ENCODE assay signal across 1 mouse cellular context in genomic region chr5:135568698-135569097, GRCm38 (mm10).
TF ChIP-seq lines count a peak whose summit lies in the region.

No protein-coding gene starts in this region.

TF ChIP-seq in CH12.LX, 34 proteins besides CTCF, POLR2A, EP300 and RAD21:
- TF ChIP-seq UBTF (IDR thresholded peaks at IDR 0.05; ENCODE audit: low read depth, low read length) = no peak
- TF ChIP-seq GABPA (IDR thresholded peaks at IDR 0.05; ENCODE audit: insufficient replicate concordance, low read depth, low read length) = no peak
- TF ChIP-seq MEF2A (IDR thresholded peaks at IDR 0.05; ENCODE audit: borderline replicate concordance, low read depth, low read length) = peak; percentile 85
- TF ChIP-seq MAFK (IDR thresholded peaks at IDR 0.05; ENCODE audit: insufficient replicate concordance, low read length) = peak; percentile 98
- TF ChIP-seq MYC (IDR thresholded peaks at IDR 0.05; ENCODE audit: low read depth, low read length) = peak; percentile 64; the same call in 1 of the 2 replicates
- peak; percentile 38; the same call in 1 of the 2 replicates for TF ChIP-seq MAZ (IDR thresholded peaks at IDR 0.05; ENCODE audit: low read depth, low read length)
- TF ChIP-seq MAX (IDR thresholded peaks at IDR 0.05; ENCODE audit: low read length) = no peak; the same call in 1 of the 2 replicates
- TF ChIP-seq JUN (IDR thresholded peaks at IDR 0.05; ENCODE audit: insufficient read depth, low read depth, low read length) = peak; percentile 51
- peak; percentile 64; the same call in 1 of the 2 replicates for TF ChIP-seq SIN3A (IDR thresholded peaks at IDR 0.05; ENCODE audit: low read length)
- TF ChIP-seq ZNF384 (IDR thresholded peaks at IDR 0.05; ENCODE audit: low read depth, low read length) = peak; percentile 95
- peak; percentile 87 for TF ChIP-seq IRF4 (IDR thresholded peaks at IDR 0.05; ENCODE audit: low read depth, low read length)
- no peak for TF ChIP-seq USF2 (conservative IDR thresholded peaks at IDR 0.05; ENCODE audit: low read depth, low read length)
- no peak for TF ChIP-seq USF1 (IDR thresholded peaks at IDR 0.05; ENCODE audit: low read depth, low read length)
- TF ChIP-seq SMC3 (IDR thresholded peaks at IDR 0.05; ENCODE audit: low read depth, low read length) = 0 out of 2 replicates have a peak, but pooled peaks have one; percentile 6
- no peak for TF ChIP-seq HCFC1 (IDR thresholded peaks at IDR 0.05; ENCODE audit: low read depth, low read length)
- peak; percentile 11; the same call in 1 of the 2 replicates for TF ChIP-seq JUND (conservative IDR thresholded peaks at IDR 0.05; ENCODE audit: low read depth, low read length)
- TF ChIP-seq RCOR1 (conservative IDR thresholded peaks at IDR 0.05; ENCODE audit: low read depth, low read length) = peak; percentile 83; the same call in 1 of the 2 replicates
- TF ChIP-seq BHLHE40 (IDR thresholded peaks at IDR 0.05; ENCODE audit: low read depth, low read length) = peak; percentile 66
- TF ChIP-seq KAT2A (IDR thresholded peaks at IDR 0.05; ENCODE audit: insufficient replicate concordance, low read length) = 0 out of 2 replicates have a peak, but pooled peaks have one; percentile 41
- TF ChIP-seq ETS1 (conservative IDR thresholded peaks at IDR 0.05; ENCODE audit: low read depth, low read length) = peak; percentile 71
- TF ChIP-seq TCF12 (IDR thresholded peaks at IDR 0.05; ENCODE audit: low read depth, low read length) = peak; percentile 48; the same call in 1 of the 2 replicates
- TF ChIP-seq E2F4 (IDR thresholded peaks at IDR 0.05; ENCODE audit: insufficient replicate concordance, low read depth, low read length) = 0 out of 2 replicates have a peak, but pooled peaks have one; percentile 51
